Mouse (Mus musculus): ENCODE data around the gene Baiap2. TPM values are rescaled to one million over a fixed set of nuclear protein-coding genes. Genes with fewer than 3 reads are reported as not detected.

The Baiap2 gene
- polyA plus RNA-seq, 1 experiment from 2014 or later, result 10.1 TPM

- Histone ChIP-seq H3K9me3 (replicated peaks; ENCODE audit: control insufficient read depth, low read length) (no peaks in the 10 kb centered on the region), H3K27me3 (ENCODE audit: control insufficient read depth, insufficient read depth, low read depth, low read length) (no peaks in the 10 kb centered on the region), H3K27ac (ENCODE audit: low read length) (0 out of 2 replicates have a peak overlapping the region, but pooled peaks have one; percentile 10), H3K36me3 (ENCODE audit: control insufficient read depth, insufficient read depth) (peaks cover 19% of the 10 kb centered on the region), H3K4me1 (ENCODE audit: control insufficient read depth, low read depth, low read length) (peaks cover 20% of the 10 kb centered on the region), H3K4me3 (ENCODE audit: low read depth, low read length) (no peak overlapping the region), H3K9ac (ENCODE audit: low read depth, low read length) (no peak overlapping the region), H3K4me2 (ENCODE audit: low read depth, low read length) (no peak overlapping the region)
- 75% methylated on average over 15 of the region's 15 CpGs for WGBS (ENCODE audit: insufficient replicate concordance)
- ATAC-seq (ENCODE audit: low read depth), result peak; percentile 47; the same call in 1 of the 2 replicates
Measured at GRCm38 (mm10) chr11:119916102-119916790, 26.3 kb upstream of the Baiap2 start.

DNA sequence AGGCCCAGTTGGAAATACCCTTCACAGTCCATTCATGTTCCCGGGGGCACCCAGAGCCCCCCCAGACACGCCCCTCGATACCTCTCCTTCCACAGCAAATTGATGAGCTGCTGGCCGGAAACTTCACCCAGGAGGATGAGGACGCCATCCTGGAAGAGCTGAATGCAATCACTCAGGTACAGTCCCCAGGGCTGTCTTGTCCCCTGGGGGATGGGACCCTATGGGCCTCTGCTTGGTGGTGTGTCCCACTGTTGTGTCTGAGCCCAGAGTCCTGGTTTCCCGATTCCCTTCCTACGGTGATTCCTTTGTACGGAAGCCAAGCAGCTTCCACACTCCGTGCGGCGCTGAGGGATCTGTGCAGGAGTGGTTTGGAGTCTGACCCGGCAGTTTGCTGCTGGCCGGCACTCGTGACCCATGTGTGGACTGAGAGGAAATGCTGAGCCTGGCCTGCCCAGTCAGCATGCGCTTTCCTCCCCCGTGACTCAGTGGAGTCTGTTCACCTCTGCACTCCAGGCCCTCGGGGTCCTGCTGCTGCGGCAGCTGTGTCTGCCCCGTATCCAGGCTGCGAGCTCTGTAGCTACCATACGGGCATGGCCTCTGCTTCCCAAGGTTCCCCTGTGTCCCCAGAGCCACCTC, 25.6 kb upstream of the Baiap2 start:
- 88% methylated on average over 21 of the region's 21 CpGs for WGBS (ENCODE audit: insufficient replicate concordance)
- Histone ChIP-seq H3K4me1 (ENCODE audit: control insufficient read depth, low read depth, low read length) (peaks cover 20% of the 10 kb centered on the region), H3K36me3 (ENCODE audit: control insufficient read depth, insufficient read depth) (peaks cover 19% of the 10 kb centered on the region), H3K4me2 (ENCODE audit: low read depth, low read length) (no peak overlapping the region), H3K4me3 (ENCODE audit: low read depth, low read length) (no peak overlapping the region), H3K27me3 (ENCODE audit: control insufficient read depth, insufficient read depth, low read depth, low read length) (no peaks in the 10 kb centered on the region), H3K9ac (ENCODE audit: low read depth, low read length) (no peak overlapping the region), H3K9me3 (replicated peaks; ENCODE audit: control insufficient read depth, low read length) (no peaks in the 10 kb centered on the region), H3K27ac (ENCODE audit: low read length) (0 out of 2 replicates have a peak overlapping the region, but pooled peaks have one; percentile 10)
- ATAC-seq (ENCODE audit: low read depth), result no peak

DNA sequence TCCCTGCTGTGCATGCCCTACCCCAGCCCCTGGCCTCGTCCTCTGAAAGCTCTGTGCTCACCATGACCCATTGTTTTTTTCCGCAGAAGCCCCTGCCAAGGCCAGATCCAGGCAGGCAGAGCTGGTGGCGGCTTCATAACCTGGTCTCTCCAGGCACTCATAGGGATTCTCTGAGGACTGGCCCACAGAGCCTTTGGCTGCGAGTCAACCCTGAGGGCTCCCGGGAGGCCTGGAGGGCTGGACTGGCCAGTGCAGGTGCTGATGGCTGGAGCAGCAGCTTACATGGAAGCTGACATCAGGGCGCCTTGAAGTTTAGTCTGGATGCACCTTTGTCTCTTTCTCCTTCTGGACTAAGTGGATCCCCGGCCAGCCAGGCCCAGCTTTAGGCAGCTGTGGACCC, 24.0 kb upstream of the Baiap2 start:
- Histone ChIP-seq H3K4me2 (ENCODE audit: low read depth, low read length) (no peak overlapping the region), H3K36me3 (ENCODE audit: control insufficient read depth, insufficient read depth) (peaks cover 19% of the 10 kb centered on the region), H3K27ac (ENCODE audit: low read length) (no peak overlapping the region), H3K4me3 (ENCODE audit: low read depth, low read length) (no peak overlapping the region), H3K4me1 (ENCODE audit: control insufficient read depth, low read depth, low read length) (peaks cover 13% of the 10 kb centered on the region), H3K9ac (ENCODE audit: low read depth, low read length) (no peak overlapping the region), H3K27me3 (ENCODE audit: control insufficient read depth, insufficient read depth, low read depth, low read length) (no peaks in the 10 kb centered on the region), H3K9me3 (replicated peaks; ENCODE audit: control insufficient read depth, low read length) (no peaks in the 10 kb centered on the region)
- 79% methylated on average over 7 of the region's 7 CpGs for WGBS (ENCODE audit: insufficient replicate concordance)
- no peak for ATAC-seq (ENCODE audit: low read depth)

DNA sequence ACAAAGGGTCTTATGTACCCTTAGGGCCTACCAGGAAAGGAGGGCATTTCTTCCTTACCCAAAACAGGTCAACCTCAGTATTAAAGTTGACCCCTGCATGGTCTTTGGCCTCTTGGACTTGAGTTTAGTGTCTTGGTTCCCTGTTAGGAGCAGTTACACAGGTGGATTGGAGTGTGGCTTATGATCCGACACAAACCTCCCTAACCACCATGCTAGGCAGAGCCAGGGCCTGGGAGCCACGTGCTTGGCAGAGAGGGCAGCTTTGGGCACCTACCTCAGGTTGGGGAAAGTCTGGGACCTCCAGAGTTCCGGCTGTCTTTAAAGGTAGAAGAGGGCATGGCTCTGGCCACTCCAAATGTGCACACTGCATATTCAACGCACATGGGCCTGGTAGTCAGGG, 23.1 kb upstream of the Baiap2 start:
- Histone ChIP-seq H3K4me1 (ENCODE audit: control insufficient read depth, low read depth, low read length) (peaks cover 10% of the 10 kb centered on the region), H3K27me3 (ENCODE audit: control insufficient read depth, insufficient read depth, low read depth, low read length) (no peaks in the 10 kb centered on the region), H3K4me3 (ENCODE audit: low read depth, low read length) (no peak overlapping the region), H3K4me2 (ENCODE audit: low read depth, low read length) (no peak overlapping the region), H3K27ac (ENCODE audit: low read length) (no peak overlapping the region), H3K36me3 (ENCODE audit: control insufficient read depth, insufficient read depth) (peaks cover 19% of the 10 kb centered on the region), H3K9me3 (replicated peaks; ENCODE audit: control insufficient read depth, low read length) (no peaks in the 10 kb centered on the region), H3K9ac (ENCODE audit: low read depth, low read length) (no peak overlapping the region)
- ATAC-seq (ENCODE audit: low read depth), result no peak
- WGBS (ENCODE audit: insufficient replicate concordance), result 83% methylated on average over 4 of the region's 4 CpGs

DNA sequence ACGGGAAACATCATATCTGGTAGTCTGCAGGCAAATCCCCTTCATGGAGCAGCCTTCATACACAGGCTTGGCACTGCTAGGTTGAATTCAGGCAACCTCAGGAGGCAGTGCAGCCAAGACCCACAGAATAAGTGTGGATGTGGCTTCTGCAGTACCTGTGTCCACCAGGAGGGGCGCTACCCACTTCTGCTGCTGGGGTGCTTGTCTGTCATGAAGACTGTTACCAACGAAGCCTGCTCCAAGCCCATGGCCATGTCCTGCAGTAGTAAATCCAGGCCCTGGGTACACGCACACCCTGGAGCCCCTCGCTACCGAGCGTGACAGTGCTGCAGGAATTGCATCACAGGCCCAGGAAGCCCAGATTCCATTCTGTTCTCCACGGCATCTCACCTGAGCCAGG, 22.7 kb upstream of the Baiap2 start:
- Histone ChIP-seq H3K4me2 (ENCODE audit: low read depth, low read length) (no peak overlapping the region), H3K4me3 (ENCODE audit: low read depth, low read length) (no peak overlapping the region), H3K36me3 (ENCODE audit: control insufficient read depth, insufficient read depth) (peaks cover 19% of the 10 kb centered on the region), H3K9ac (ENCODE audit: low read depth, low read length) (no peak overlapping the region), H3K9me3 (replicated peaks; ENCODE audit: control insufficient read depth, low read length) (no peaks in the 10 kb centered on the region), H3K4me1 (ENCODE audit: control insufficient read depth, low read depth, low read length) (peaks cover 5% of the 10 kb centered on the region), H3K27ac (ENCODE audit: low read length) (no peak overlapping the region), H3K27me3 (ENCODE audit: control insufficient read depth, insufficient read depth, low read depth, low read length) (no peaks in the 10 kb centered on the region)
- WGBS (ENCODE audit: insufficient replicate concordance), result 59% methylated on average over 8 of the region's 8 CpGs
- no peak for ATAC-seq (ENCODE audit: low read depth)

DNA sequence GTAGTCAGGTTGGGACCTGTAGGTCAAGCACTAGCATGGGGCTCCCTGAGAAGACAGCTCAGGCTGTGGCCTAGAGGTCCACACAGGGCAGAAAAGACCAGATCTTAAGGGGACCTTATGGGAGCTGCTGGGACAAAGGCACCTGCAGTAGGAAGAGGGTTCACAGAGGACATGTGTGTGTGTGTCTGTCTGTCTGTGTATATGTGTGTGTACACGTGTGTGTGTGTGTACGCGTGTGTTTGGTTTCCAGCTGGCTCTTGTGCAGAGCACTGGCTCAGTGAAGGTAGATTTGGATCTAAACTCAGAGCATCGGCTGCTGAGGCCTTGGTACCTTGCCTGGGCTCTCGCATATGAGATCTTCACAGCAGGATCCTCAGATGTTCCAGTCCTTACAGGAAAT, 21.9 kb upstream of the Baiap2 start:
- ATAC-seq (ENCODE audit: low read depth), result no peak
- Histone ChIP-seq H3K4me3 (ENCODE audit: low read depth, low read length) (no peak overlapping the region), H3K36me3 (ENCODE audit: control insufficient read depth, insufficient read depth) (peaks cover 19% of the 10 kb centered on the region), H3K9me3 (replicated peaks; ENCODE audit: control insufficient read depth, low read length) (no peaks in the 10 kb centered on the region), H3K27ac (ENCODE audit: low read length) (no peak overlapping the region), H3K4me2 (ENCODE audit: low read depth, low read length) (no peak overlapping the region), H3K27me3 (ENCODE audit: control insufficient read depth, insufficient read depth, low read depth, low read length) (no peaks in the 10 kb centered on the region), H3K4me1 (ENCODE audit: control insufficient read depth, low read depth, low read length) (no peaks in the 10 kb centered on the region), H3K9ac (ENCODE audit: low read depth, low read length) (no peak overlapping the region)
- 76% methylated on average over 5 of the region's 5 CpGs for WGBS (ENCODE audit: insufficient replicate concordance)

DNA sequence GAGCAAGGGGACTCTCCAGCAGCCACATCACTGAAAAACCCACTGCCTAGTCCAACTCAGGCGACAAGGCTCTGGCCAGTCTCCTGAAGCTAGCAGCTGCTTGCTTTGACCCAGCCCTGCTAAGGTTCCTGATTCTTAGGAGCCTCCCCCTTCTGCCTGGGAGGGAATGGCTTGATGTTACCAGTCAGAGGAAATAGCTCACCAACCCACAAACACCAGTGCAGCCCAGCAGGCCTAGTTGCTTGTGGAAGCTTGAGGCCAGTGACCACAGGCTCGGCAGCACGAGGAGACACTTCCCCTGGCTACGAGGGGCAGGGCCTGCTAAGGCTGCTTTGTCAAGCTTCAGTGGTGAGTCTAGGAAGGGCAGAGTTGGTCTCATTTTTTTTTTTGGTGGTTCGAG, 17.4 kb upstream of the Baiap2 start:
- H3K4me1 ChIP-seq (ENCODE audit: control insufficient read depth, low read depth, low read length), result no peaks in the 10 kb centered on the region
- no peaks in the 10 kb centered on the region for H3K27me3 ChIP-seq (ENCODE audit: control insufficient read depth, insufficient read depth, low read depth, low read length)
- H3K4me2 ChIP-seq (ENCODE audit: low read depth, low read length), result no peak overlapping the region
- peak; percentile 46; the same call in 1 of the 2 replicates for ATAC-seq (ENCODE audit: low read depth)
- WGBS (ENCODE audit: insufficient replicate concordance), result 37% methylated on average over 5 of the region's 5 CpGs
- H3K9ac ChIP-seq (ENCODE audit: low read depth, low read length), result no peak overlapping the region
- no peaks in the 10 kb centered on the region for H3K36me3 ChIP-seq (ENCODE audit: control insufficient read depth, insufficient read depth)
- H3K27ac ChIP-seq (ENCODE audit: low read length), result peak overlapping the region; percentile 37; the same call in 1 of the 2 replicates
- H3K9me3 ChIP-seq (replicated peaks; ENCODE audit: control insufficient read depth, low read length), result no peaks in the 10 kb centered on the region
- no peak overlapping the region for H3K4me3 ChIP-seq (ENCODE audit: low read depth, low read length)

GRCm38 (mm10) chr11:119926762-119927161, 15.8 kb upstream of the Baiap2 start:
- Histone ChIP-seq H3K9ac (ENCODE audit: low read depth, low read length) (no peak overlapping the region), H3K36me3 (ENCODE audit: control insufficient read depth, insufficient read depth) (no peaks in the 10 kb centered on the region), H3K27me3 (ENCODE audit: control insufficient read depth, insufficient read depth, low read depth, low read length) (no peaks in the 10 kb centered on the region), H3K4me2 (ENCODE audit: low read depth, low read length) (no peak overlapping the region), H3K4me1 (ENCODE audit: control insufficient read depth, low read depth, low read length) (no peaks in the 10 kb centered on the region), H3K9me3 (replicated peaks; ENCODE audit: control insufficient read depth, low read length) (no peaks in the 10 kb centered on the region), H3K27ac (ENCODE audit: low read length) (no peak overlapping the region), H3K4me3 (ENCODE audit: low read depth, low read length) (no peak overlapping the region)
- no peak for ATAC-seq (ENCODE audit: low read depth)
- 58% methylated on average over 5 of the region's 5 CpGs for WGBS (ENCODE audit: insufficient replicate concordance)

DNA sequence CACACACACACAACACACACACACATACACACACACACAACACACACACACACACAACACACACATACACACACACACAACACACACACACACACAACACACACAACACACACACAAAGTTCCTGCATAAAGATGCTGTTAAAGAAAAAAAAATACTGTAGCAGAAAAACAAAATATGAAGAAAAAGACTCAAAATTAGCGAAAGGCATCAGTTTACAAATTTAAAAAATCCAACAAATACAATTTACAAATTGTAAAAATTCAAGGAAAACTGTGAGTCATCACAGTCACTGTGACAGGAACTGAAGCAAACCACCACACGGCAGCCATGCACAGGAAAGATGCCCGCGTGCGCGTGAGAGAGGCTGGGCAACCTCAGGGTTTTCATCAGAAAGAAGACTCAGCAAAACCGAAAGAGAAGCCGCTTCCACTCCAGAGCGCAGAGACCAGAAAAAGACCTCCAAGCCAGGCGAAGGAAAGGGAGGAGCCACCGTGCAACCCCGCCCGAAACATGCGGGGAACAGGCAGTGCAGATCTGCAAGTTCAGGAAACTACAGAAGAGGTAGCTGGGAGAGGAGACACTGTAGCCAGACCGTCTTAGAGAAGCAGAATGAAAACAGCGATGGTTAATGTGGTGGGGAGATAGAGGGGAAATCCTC, 14.4 kb upstream of the Baiap2 start:
- Histone ChIP-seq H3K9ac (ENCODE audit: low read depth, low read length) (no peak overlapping the region), H3K27me3 (ENCODE audit: control insufficient read depth, insufficient read depth, low read depth, low read length) (0 out of 2 replicates have a peak, but pooled peaks cover 2% of the 10 kb centered on the region), H3K4me1 (ENCODE audit: control insufficient read depth, low read depth, low read length) (no peaks in the 10 kb centered on the region), H3K4me3 (ENCODE audit: low read depth, low read length) (peak overlapping the region; percentile 22; the same call in 1 of the 2 replicates), H3K4me2 (ENCODE audit: low read depth, low read length) (peak overlapping the region; percentile 46), H3K36me3 (ENCODE audit: control insufficient read depth, insufficient read depth) (no peaks in the 10 kb centered on the region), H3K9me3 (replicated peaks; ENCODE audit: control insufficient read depth, low read length) (no peaks in the 10 kb centered on the region), H3K27ac (ENCODE audit: low read length) (0 out of 2 replicates have a peak overlapping the region, but pooled peaks have one; percentile 24)
- 15% methylated on average over 16 of the region's 16 CpGs for WGBS (ENCODE audit: insufficient replicate concordance)
- 0 out of 2 replicates have a peak, but pooled peaks have one; percentile 24 for ATAC-seq (ENCODE audit: low read depth)

Data from liver, embryonic 16.5 days (tissue).